ENCODE assay signal across 29 mouse cellular contexts in genomic region chr6:30391996-30392395, GRCm38 (mm10).
"Had no signal": no experiment of that assay in that cellular context is flagged by ENCODE, and none has a peak within 500 bp of the region (broad histone marks: within the 10 kb centered on the region; RNA-seq: fewer than 3 reads in every experiment).

No protein-coding gene starts in this region.

- H3K9me3 ChIP-seq: limb, embryonic 10.5 days; limb, embryonic 12.5 days; limb, embryonic 13.5 days; limb, embryonic 15.5 days; liver, embryonic 12.5 days; liver, embryonic 13.5 days; liver, embryonic 15.5 days; lung, embryonic 15.5 days; megakaryocyte, embryonic 14.5 days; midbrain, embryonic 12.5 days; midbrain, embryonic 13.5 days; midbrain, embryonic 15.5 days; neural tube, embryonic 12.5 days had no signal

- H3K4me3 ChIP-seq: limb, embryonic 12.5 days; limb, embryonic 13.5 days; midbrain, embryonic 12.5 days; neural tube, embryonic 12.5 days had no signal

- H3K9ac ChIP-seq: limb, embryonic 12.5 days; limb, embryonic 13.5 days; limb, embryonic 15.5 days; liver, embryonic 12.5 days; liver, postnatal 0 days; lung, embryonic 14.5 days; lung, embryonic 15.5 days; midbrain, embryonic 12.5 days; midbrain, embryonic 13.5 days; midbrain, embryonic 15.5 days; neural tube, embryonic 12.5 days had no signal

- H3K27ac ChIP-seq: left cerebral cortex, adult 2 months; limb, embryonic 10.5 days; limb, embryonic 12.5 days; limb, embryonic 13.5 days; limb, embryonic 15.5 days; liver, embryonic 12.5 days; liver, embryonic 14.5 days; liver, embryonic 15.5 days; lung, embryonic 15.5 days; macrophage; midbrain, embryonic 12.5 days; midbrain, embryonic 13.5 days; midbrain, embryonic 15.5 days; neural tube, embryonic 12.5 days had no signal

- ATAC-seq: liver, embryonic 12.5 days; liver, postnatal 0 days; lung, postnatal 0 days; midbrain, embryonic 13.5 days; midbrain, embryonic 15.5 days; midbrain, embryonic 16.5 days had no signal

- DNase-seq: left cerebral cortex, postnatal 4 days; liver; liver, embryonic 13.5 days; liver, postnatal 0 days; lung, adult 18-20 months; lung, adult 2 months; lung, embryonic 14.5 days; lung, postnatal 10 days; lung, postnatal 14 days; lung, postnatal 36 days; lung, postnatal 4 days; midbrain, embryonic 14.5 days had no signal

- H3K4me2 ChIP-seq: limb, embryonic 15.5 days; lung, embryonic 15.5 days; midbrain, embryonic 12.5 days had no signal

- H3K4me1 ChIP-seq: neural tube, embryonic 12.5 days had no signal

- H3K27me3 ChIP-seq: limb, embryonic 12.5 days; limb, embryonic 13.5 days; limb, embryonic 15.5 days; liver, embryonic 12.5 days; liver, embryonic 13.5 days; liver, embryonic 15.5 days; lung, embryonic 15.5 days; megakaryocyte, embryonic 14.5 days; midbrain, embryonic 12.5 days; midbrain, embryonic 13.5 days; midbrain, embryonic 15.5 days; neural tube, embryonic 12.5 days had no signal
